Mouse (Mus musculus): ENCODE measurements at regions not wholly inside any gene's neighbourhood (a gene's known extent, or its start where the extent isn't known, plus 50 kb on each side); places are given as distances from the start of the nearest gene placed in this dataset.

GRCm38 (mm10) chr5:73881941-73882340 lies 186.3 kb downstream of the Usp46 start:
- DNase-seq: peak; percentile 35 to 39

DNA sequence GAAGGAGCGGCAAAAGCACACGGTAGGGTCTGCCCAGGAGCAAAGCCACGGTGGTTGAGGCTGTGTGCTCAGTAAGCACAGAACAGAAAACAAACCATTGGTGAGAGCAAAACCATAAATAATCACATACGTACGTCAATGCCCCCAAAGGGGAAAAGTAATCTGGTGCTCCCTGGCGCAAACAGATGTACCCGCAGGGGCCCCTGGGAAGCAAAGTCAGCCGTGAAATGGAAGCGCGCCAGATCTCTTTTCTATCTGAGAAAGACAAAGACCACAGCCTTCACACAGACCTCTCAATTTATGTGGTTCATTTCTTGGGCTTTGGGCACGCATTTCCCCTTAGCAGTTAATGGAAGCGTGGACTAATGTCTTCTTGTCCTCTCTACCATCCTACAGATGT lies 183.2 kb downstream of the Usp46 start:
- DNase-seq: peak in 1 of 2 experiments; percentile 3

GRCm38 (mm10) chr5:73885691-73886090 lies 182.5 kb downstream of the Usp46 start:
- no peak for DNase-seq

DNA sequence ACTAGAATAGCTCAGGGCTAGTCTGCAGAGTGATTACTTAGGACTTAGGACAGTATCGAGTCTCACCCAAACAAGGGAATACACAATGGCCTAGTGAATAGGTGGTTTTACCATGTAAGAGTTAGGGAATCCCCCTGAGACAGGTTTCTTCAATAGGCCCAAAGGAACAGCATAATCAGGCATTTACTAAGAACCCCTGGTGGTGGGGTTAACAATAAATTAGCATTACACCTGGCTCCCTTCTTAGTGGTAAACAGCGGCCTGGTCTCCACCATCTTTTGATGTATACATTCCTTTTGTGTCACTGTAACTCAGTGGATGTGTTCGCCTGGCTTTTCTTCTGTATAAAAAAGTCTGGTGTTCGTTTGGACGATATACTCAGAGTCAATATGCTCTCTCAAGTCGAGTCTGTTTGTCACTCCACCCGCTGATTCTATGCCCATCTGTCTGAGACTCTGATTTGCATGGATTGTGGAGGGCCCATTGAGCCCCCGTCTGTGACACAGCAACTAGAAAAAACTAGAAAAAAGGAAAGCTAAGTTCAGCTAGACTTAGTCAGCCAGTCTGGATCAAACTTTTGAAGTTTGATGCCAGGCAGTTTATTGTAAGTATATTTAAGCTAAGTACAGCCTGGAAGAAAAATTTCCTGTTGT lies 180.8 kb downstream of the Usp46 start:
- DNase-seq: no peak

DNA sequence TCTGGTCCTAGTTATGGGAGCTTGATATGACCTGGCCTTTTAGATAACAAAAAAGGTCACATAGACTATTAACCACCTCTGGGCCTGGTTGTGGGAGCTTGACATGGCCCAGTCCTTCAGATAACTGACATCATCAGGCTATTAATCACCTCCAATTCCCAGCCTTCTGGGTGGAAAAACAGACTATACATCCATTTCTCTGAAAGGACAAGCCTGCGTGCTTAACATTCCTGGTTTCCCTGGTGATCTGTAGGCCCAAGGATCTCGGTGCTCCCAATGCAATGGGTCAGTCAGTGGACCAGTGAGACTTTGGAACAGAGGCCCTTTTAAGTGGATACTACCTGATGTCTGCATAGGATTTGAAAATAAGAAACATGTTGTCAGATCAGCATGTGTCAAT lies 179.8 kb downstream of the Usp46 start:
- no peak for DNase-seq

GRCm38 (mm10) chr5:73889342-73889741 lies 178.9 kb downstream of the Usp46 start:
- no peak for DNase-seq

GRCm38 (mm10) chr5:73890942-73891341 lies 177.3 kb downstream of the Usp46 start:
- DNase-seq: no peak

DNA sequence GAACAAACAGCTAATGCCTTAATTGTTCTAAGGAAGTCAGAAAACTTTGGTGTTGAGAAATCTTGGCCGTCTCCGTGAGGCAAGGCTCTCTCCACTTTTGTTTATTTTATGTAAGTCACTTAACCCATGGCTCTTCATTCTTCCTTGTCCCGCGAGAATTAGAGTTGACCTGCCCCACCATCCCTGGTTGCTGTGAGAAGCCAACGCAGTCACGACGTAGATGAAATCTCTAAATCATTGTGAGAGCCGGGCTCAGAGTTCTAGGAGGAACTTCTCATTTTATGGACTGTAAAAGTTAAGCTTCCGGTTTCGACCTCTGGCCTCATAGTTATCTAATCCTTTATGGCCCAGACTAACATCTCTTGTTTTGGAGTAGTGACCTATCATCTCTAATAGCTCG lies 176.6 kb downstream of the Usp46 start:
- DNase-seq: no peak

- DNase-seq: no peak
Measured at GRCm38 (mm10) chr5:73892440-73893225, 175.6 kb downstream of the Usp46 start.

- no peak for DNase-seq
Measured at GRCm38 (mm10) chr5:73895186-73895585, 173.0 kb downstream of the Usp46 start.

GRCm38 (mm10) chr5:73896785-73897184 lies 171.4 kb downstream of the Usp46 start:
- no peak for DNase-seq

GRCm38 (mm10) chr5:73901651-73902050 lies 166.6 kb downstream of the Usp46 start:
- no peak for DNase-seq

- no peak for DNase-seq
Measured at GRCm38 (mm10) chr5:73902470-73903218, 165.6 kb downstream of the Usp46 start.

DNA sequence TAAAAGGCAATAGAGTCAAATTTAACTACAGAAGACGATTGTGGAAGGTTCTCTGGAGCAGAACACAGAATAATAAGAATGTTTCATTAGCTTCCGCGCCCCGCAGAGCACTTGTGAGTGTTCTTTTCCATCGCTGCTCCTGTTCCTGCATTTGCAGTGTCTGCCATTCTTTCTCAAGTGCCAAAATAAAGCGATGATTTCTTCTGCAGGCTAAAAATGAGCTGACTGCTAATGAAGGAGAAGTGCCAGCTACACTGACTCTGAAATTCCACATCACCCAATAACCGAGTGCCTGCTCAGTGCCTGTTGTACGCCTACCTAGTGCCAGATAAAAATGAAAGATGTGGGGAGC lies 165.0 kb downstream of the Usp46 start:
- DNase-seq: no peak

DNA sequence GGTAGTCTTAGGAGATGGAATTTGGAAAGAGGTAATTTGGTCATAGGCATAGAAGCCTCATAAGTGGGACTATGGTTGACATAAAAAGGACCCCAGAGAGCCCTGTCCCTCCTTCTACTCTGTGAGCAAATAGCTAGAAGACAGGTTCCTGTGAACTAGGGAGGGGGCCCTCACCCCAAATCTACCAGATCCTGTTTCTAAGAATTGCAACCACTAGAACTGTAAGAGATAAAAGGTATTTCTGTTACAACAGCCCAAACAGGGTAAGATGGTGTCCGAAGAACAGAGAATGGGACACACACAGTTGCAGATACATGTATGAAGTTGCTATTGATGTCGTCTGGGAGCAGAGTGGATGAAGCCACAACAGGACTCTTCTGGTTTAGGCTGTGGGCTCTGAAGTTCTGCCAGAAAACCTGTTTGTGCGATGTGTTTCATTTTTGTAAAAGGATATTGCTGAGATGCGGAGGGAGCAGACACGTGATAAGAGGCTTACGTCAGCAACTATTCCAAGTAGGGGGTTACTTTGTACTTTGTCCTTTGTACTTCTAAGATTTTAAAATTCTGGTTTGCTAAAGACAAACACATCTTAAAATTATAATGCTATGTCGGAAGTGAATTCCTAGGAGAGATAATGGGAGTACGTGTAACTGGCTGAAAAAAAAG lies 164.0 kb downstream of the Usp46 start:
- DNase-seq: no peak

GRCm38 (mm10) chr5:73912149-73912548 lies 156.1 kb downstream of the Usp46 start:
- DNase-seq: peak; percentile 63

GRCm38 (mm10) chr5:73913116-73913515 lies 155.1 kb downstream of the Usp46 start:
- DNase-seq: no peak

GRCm38 (mm10) chr5:73918011-73918410 lies 150.2 kb downstream of the Usp46 start:
- DNase-seq: no peak

DNA sequence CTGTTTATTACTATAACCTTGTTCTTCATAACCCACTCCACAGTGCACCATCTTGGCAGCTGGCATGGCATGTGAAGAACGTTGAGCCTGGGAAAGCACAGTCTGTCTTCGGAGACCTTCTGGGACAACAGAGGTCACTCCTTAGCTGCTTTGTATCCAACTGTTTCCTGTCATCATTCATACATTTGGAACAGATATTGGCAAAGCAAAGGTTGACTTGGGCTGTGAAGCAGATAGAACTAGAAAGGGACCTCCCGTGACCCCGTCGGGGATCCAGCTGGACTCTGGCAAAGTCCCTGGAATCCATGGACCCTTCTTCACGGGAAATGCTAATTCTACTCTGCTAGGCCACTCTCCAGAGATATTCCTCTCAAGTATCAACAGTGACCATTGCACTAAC lies 148.3 kb downstream of the Usp46 start:
- no peak for DNase-seq

DNA sequence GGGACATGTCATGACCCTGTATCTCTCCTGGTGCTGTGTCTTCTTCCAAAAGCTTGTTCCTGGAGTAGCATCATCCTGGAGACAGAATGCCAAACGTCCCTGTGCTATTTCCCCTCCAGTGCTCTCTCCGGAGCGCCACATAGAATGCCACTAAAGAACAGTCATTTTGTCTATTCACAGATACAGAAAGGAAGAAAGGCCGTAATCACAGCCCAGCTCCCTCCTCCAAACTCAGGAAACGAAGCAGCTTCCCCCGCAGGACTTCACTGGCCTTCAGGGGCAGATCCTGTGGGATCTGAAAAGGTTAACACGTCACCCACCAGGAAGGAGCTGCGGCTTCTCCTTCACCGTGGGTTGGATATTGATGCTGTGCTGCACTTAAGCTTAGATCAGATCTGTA lies 140.7 kb downstream of the Usp46 start:
- no peak for DNase-seq

- DNase-seq: no peak
Measured at GRCm38 (mm10) chr5:73928691-73929090, 139.5 kb downstream of the Usp46 start.

DNA sequence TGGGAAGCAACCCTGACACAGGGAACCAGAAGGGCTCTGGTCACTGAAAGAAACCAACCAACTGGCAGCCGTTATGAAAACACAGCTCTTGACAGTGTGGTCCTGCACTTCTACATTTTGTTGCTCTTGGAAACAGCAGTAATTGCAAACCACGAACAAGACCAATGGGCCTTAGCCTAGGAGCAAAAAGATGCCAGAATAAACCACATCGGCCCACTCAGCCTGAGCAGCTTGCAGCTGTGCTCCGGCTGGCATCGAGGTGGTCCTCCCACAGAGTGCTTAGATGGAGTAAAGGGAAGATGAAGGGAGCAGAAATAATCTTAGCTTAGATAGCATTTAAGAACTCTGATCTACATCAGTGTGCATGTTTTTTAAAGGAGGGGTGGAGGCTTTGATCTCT lies 138.0 kb downstream of the Usp46 start:
- no peak for DNase-seq

DNA sequence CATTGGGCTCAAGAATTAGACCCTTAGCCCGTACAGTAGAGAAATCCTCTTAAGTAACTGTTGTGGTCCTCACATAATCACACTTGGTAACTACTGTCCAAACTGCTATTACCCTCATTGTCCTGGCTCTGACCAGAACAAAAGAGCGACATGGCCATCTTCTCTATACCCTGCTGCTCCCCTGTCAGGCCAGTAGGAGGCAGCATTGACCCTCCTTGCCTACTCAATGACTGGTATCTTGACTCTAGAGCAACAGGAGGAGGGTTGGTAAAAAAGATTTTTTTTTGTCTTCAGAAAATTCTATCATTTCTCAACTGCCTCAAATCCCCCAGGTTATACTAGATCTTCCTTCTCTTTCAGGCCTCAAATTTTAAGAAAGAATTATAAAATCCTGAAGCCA lies 130.4 kb downstream of the Usp46 start:
- peak; percentile 42 to 52 for DNase-seq

All from cerebellum, postnatal 36 days (tissue).